Mouse (Mus musculus) thymus, adult 2 months (tissue): ENCODE data around the gene Rundc3a. TPM values are rescaled to one million over a fixed set of nuclear protein-coding genes. Genes with fewer than 3 reads are reported as not detected.

ENCODE experiments used
- DNase-seq: peaks from one replicate; pipeline ENCODE4 v3.0.0; 2021
- H3K27ac ChIP-seq: fragments of 200-500 bp; 2 replicates; pipeline ENCODE4 v1.5.1; 2012; ENCODE audit warnings: low read length, control low read depth; ENCODE audit not compliant: control insufficient read depth, insufficient read depth
- H3K27me3 ChIP-seq: fragments of 200-500 bp; 2 replicates; pipeline ENCODE4 v1.6.1; 2012; ENCODE audit warnings: mild to moderate bottlenecking, low read length, moderate library complexity, mixed read lengths; ENCODE audit not compliant: control insufficient read depth, insufficient read depth
- H3K36me3 ChIP-seq: fragments of 200-500 bp; 2 replicates; pipeline ENCODE4 v1.6.1; 2012; ENCODE audit warnings: mild to moderate bottlenecking, low read length, moderate library complexity; ENCODE audit not compliant: control insufficient read depth, insufficient read depth
- H3K4me1 ChIP-seq: fragments of 200-500 bp; replicated peaks from 2 replicates; pipeline ENCODE4 v1.6.1; 2012; ENCODE audit warnings: low read length; ENCODE audit not compliant: control insufficient read depth, insufficient read depth
- H3K4me3 ChIP-seq: fragments of 200-500 bp; 2 replicates; pipeline ENCODE4 v1.5.1; 2012; ENCODE audit warnings: mild to moderate bottlenecking, low read length, control low read depth, moderate library complexity; ENCODE audit not compliant: control insufficient read depth, insufficient read depth
- CTCF ChIP-seq: fragments of 200-500 bp; IDR thresholded peaks from 2 replicates; pipeline ENCODE4 v1.5.1; 2012; ENCODE audit warnings: mild to moderate bottlenecking, control low read depth, low read length, moderate library complexity, borderline replicate concordance; ENCODE audit not compliant: control insufficient read depth, poor library complexity, insufficient read depth; ENCODE audit errors: extremely low read depth
- POLR2A ChIP-seq: fragments of 200-500 bp; IDR thresholded peaks from 2 replicates; pipeline ENCODE4 v1.6.1; 2012; ENCODE audit warnings: mild to moderate bottlenecking, low read length, control low read depth, moderate library complexity; ENCODE audit not compliant: control insufficient read depth, poor library complexity, insufficient read depth; ENCODE audit errors: extremely low read depth
- WGBS: fragments of 180-500 bp; shearing (Covaris S2); methylation state at CpG from one replicate; pipeline ENCODE4 v1.1.7; 2018; 5-methylcytosine and 5-hydroxymethylcytosine counted together
- polyA plus RNA-seq: library from polyadenylated mRNA; depleted of rRNA; stranded (reverse); fragments of >200 nt; gene quantifications from 2 replicates; pipeline ENCODE4 v1.2.3, GENCODE M21; 2012

Gene Rundc3a
- polyA plus RNA-seq, 1 experiment, result 8.1 TPM

- no peaks in the 10 kb centered on the region for H3K36me3 ChIP-seq
- DNase-seq, result no peak
- TF ChIP-seq POLR2A (no peak), CTCF (no peak)
- peaks cover 3% of the 10 kb centered on the region; the same call in 1 of the 2 replicates for H3K27me3 ChIP-seq
- no peak overlapping the region for H3K27ac ChIP-seq
- no peak overlapping the region for H3K4me3 ChIP-seq
- WGBS, result 94% methylated on average over 7 of the region's 7 CpGs
- H3K4me1 ChIP-seq, result peaks cover 28% of the 10 kb centered on the region
Measured at GRCm38 (mm10) chr11:102433866-102434265, 40.7 kb downstream of the Rundc3a start.

DNA sequence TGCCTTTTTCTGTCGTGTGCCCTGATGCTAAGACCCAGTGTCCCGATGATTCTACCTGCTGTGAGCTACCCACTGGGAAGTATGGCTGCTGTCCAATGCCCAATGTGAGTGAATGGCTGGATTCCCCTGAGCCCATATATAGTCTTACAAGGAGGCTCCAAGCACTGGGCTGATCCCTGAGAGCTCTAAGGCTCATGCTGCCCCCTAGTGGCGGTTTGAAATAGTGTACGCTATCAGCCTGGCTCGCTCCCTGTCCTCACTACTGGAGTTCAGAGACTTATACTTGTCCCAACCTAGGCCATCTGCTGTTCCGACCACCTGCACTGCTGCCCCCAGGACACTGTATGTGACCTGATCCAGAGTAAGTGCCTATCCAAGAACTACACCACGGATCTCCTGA is 41.2 kb downstream of the Rundc3a start:
- TF ChIP-seq POLR2A, result no peak
- TF ChIP-seq CTCF, result peak; percentile 52; the same call in 1 of the 2 replicates
- no peak overlapping the region for H3K27ac ChIP-seq
- H3K4me3 ChIP-seq, result no peak overlapping the region
- peaks cover 28% of the 10 kb centered on the region for H3K4me1 ChIP-seq
- H3K36me3 ChIP-seq, result no peaks in the 10 kb centered on the region
- peak; percentile 81 for DNase-seq
- 30% methylated on average over 7 of the region's 7 CpGs for WGBS
- peaks cover 3% of the 10 kb centered on the region; the same call in 1 of the 2 replicates for H3K27me3 ChIP-seq

DNA sequence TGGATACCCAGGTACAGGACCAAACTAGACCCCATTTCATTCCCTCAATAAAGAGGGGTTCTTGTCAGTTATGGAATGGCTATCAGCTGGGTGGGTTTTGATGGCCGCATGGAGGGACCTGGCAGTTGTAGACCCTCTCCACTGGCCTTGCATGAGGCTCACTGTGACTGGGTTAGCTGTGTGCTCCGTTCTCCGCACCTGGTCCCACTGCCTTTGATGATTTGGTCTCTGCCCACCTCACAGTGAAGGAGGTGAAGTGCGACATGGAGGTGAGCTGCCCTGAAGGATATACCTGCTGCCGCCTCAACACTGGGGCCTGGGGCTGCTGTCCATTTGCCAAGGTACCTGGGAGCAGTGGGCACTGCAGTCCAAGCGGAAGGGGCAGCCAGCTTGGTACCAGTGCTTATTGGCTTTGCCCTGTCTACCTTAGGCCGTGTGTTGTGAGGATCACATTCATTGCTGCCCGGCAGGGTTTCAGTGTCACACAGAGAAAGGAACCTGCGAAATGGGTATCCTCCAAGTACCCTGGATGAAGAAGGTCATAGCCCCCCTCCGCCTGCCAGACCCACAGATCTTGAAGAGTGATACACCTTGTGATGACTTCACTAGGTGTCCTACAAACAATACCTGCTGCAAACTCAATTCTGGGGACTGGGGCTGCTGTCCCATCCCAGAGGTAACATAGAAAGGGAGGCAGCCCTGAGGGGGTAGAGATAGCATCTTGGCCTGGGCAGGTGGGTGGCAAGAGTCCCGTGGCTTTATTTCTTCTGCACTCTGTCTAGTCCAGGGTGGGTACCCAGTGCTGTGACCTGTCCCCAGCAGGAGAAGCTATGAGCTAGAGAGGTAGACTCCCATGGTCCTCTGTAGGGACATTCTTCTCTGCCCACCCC is 41.9 kb downstream of the Rundc3a start:
- Histone ChIP-seq H3K27ac (no peak overlapping the region), H3K27me3 (peaks cover 3% of the 10 kb centered on the region; the same call in 1 of the 2 replicates), H3K36me3 (no peaks in the 10 kb centered on the region), H3K4me3 (no peak overlapping the region), H3K4me1 (peaks cover 26% of the 10 kb centered on the region)
- 93% methylated on average over 11 of the region's 11 CpGs for WGBS
- TF ChIP-seq CTCF (no peak), POLR2A (no peak)
- no peak for DNase-seq

DNA sequence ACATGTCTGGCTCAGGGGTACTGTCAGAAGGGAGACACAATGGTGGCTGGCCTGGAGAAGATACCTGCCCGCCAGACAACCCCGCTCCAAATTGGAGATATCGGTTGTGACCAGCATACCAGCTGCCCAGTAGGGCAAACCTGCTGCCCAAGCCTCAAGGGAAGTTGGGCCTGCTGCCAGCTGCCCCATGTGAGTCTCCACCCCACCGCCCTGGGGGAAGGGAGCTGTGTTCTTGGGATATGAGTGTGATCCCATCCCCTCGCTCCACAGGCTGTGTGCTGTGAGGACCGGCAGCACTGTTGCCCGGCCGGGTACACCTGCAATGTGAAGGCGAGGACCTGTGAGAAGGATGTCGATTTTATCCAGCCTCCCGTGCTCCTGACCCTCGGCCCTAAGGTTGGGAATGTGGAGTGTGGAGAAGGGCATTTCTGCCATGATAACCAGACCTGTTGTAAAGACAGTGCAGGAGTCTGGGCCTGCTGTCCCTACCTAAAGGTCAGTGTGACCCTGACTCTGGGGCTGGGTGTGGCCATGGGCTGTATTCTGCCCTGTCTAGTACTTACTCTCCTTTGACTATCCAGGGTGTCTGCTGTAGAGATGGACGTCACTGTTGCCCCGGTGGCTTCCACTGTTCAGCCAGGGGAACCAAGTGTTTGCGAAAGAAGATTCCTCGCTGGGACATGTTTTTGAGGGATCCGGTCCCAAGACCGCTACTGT is 42.7 kb downstream of the Rundc3a start:
- H3K4me1 ChIP-seq, result peaks cover 21% of the 10 kb centered on the region
- no peak overlapping the region for H3K27ac ChIP-seq
- H3K4me3 ChIP-seq, result no peak overlapping the region
- TF ChIP-seq POLR2A (no peak), CTCF (no peak)
- DNase-seq, result no peak
- H3K27me3 ChIP-seq, result peaks cover 3% of the 10 kb centered on the region; the same call in 1 of the 2 replicates
- no peaks in the 10 kb centered on the region for H3K36me3 ChIP-seq
- WGBS, result 98% methylated on average over 18 of the region's 18 CpGs

- DNase-seq, result no peak
- Histone ChIP-seq H3K36me3 (no peaks in the 10 kb centered on the region), H3K4me1 (peaks cover 21% of the 10 kb centered on the region), H3K4me3 (no peak overlapping the region), H3K27ac (no peak overlapping the region), H3K27me3 (peaks cover 3% of the 10 kb centered on the region; the same call in 1 of the 2 replicates)
- WGBS, result 84% methylated on average over 10 of the region's 10 CpGs
- no peak for TF ChIP-seq CTCF
- no peak for TF ChIP-seq POLR2A
Measured at GRCm38 (mm10) chr11:102436471-102436790, 43.2 kb downstream of the Rundc3a start.
